Mouse (Mus musculus) heart, embryonic 12.5 days (tissue): ENCODE measurements around the gene Sptlc2. TPM values are rescaled to one million over a fixed set of nuclear protein-coding genes. Genes with fewer than 3 reads are reported as not detected.
A peak's percentile ranks its signal among the peaks of the same experiment; 100 is the strongest.

Source experiments
- ATAC-seq: fragments of 200-750 bp; cut with Nextera tagmentation; 2 replicates; pipeline ENCODE4 v1.8.0; 2017; ENCODE audit warnings: moderate TSS enrichment, moderate library complexity; ENCODE audit not compliant: insufficient number of reproducible peaks, low FRiP score
- H3K27ac ChIP-seq: fragments of 300-500 bp; sonication (generic); 2 replicates; pipeline ENCODE4 v1.5.1; 2016; ENCODE audit warnings: mild to moderate bottlenecking, moderate library complexity; ENCODE audit not compliant: poor library complexity, severe bottlenecking
- H3K27me3 ChIP-seq: fragments of 300-500 bp; sonication (generic); replicated peaks from 2 replicates; pipeline ENCODE4 v1.6.1; 2016; ENCODE audit warnings: mild to moderate bottlenecking, moderate library complexity
- H3K36me3 ChIP-seq: fragments of 300-500 bp; sonication (generic); 2 replicates; pipeline ENCODE4 v1.6.1; 2016; ENCODE audit warnings: mild to moderate bottlenecking, moderate library complexity
- H3K4me1 ChIP-seq: fragments of 300-500 bp; sonication (generic); replicated peaks from 2 replicates; pipeline ENCODE4 v1.6.1; 2016; ENCODE audit warnings: mild to moderate bottlenecking
- H3K4me2 ChIP-seq: fragments of 300-500 bp; sonication (generic); 2 replicates; pipeline ENCODE4 v1.6.1; 2016; ENCODE audit warnings: mild to moderate bottlenecking, moderate library complexity
- H3K4me3 ChIP-seq: fragments of 300-500 bp; sonication (generic); 2 replicates; pipeline ENCODE4 v1.5.1; 2016; ENCODE audit warnings: mild to moderate bottlenecking
- H3K9ac ChIP-seq: fragments of 300-500 bp; sonication (generic); 2 replicates; pipeline ENCODE4 v1.6.1; 2016; ENCODE audit warnings: mild to moderate bottlenecking, moderate library complexity
- H3K9me3 ChIP-seq: fragments of 300-500 bp; sonication (generic); replicated peaks from 2 replicates; pipeline ENCODE4 v1.6.1; 2016; ENCODE audit warnings: mild to moderate bottlenecking, moderate library complexity
- WGBS: fragments of 180-500 bp; shearing (Covaris S2); methylation state at CpG from one replicate; pipeline ENCODE4 v1.1.7; 2016; 5-methylcytosine and 5-hydroxymethylcytosine counted together
- polyA plus RNA-seq: library from polyadenylated mRNA; unstranded; fragments of >200 nt; fragmentation: Nextera tagmentation; extraction: Ambion mirVana; gene quantifications from 2 replicates; pipeline ENCODE4 v1.2.1, GENCODE M21; 2016

Sptlc2 gene
- 73.3 and 76.4 TPM in 2 replicates for polyA plus RNA-seq

DNA sequence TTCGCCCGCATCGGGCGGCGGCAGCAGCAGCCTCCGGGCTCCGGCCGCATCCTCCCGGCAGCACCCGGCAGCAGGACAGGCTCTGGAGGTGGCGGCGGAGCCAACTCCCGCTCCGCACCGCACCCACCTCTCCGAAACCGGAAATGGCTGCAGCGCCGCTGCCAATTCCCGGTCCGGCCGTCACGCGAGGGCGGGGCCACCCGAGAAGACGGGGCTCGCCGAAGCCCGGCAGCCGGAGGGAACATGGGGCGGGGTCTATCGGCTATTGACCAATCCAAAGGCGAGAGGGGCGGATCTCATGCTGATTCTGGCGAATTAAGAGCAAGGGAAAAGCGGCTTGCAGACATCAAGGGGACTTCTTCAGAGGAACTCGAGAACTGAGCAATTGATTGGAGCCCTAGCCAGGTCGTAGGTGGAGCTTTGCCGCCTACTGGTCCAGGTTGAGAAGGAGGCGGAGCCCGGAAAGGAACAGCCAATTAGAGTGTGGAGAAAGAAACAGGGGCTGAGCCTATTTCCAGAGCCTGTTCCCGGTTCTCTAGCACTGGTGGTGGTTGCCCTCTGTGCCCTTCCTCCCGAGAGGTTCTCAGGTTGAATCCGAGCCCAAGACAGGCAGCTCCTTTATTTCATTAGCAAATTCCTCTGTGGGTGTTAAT, at the start of gene Sptlc2:
Gene Sptlc2, minus strand, starts transcription at position 234 of the 653 bp plus-strand sequence.
- Histone ChIP-seq H3K4me3 (peak within 1 kb of the TSS; percentile 99), H3K4me2 (peak within 1 kb of the TSS; percentile 98), H3K9me3 (no peaks in the 10 kb centered on the region), H3K4me1 (peaks cover 14% of the 10 kb centered on the region), H3K27ac (peak within 1 kb of the TSS; percentile 80), H3K9ac (peak within 1 kb of the TSS; percentile 96), H3K27me3 (no peaks in the 10 kb centered on the region), H3K36me3 (no peaks in the 10 kb centered on the region)
- WGBS, result under 1% methylated on average over 45 of the region's 45 CpGs
- peak; percentile 98 for ATAC-seq

DNA sequence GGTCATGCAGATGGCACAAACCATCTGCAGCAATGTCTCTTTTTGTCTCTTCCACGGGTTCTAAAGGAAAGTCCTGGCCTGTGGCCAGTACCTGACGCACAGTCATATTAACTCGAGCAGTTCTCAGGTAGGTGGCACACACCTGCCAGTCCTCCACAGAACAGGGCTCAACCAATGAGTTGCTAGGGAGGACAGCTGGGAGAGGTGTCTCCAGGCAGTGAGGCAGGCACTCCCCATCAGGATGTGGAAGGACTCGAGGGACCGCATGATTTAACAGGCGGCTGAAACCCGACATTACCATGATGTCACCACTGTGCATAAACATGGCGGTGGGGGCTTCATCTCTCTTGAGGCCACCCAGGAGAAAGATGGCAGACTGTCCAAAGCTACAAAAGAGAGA, 40.7 kb upstream of the Sptlc2 start:
- H3K4me2 ChIP-seq, result no peak overlapping the region
- H3K9ac ChIP-seq, result no peak overlapping the region
- ATAC-seq, result no peak
- no peaks in the 10 kb centered on the region for H3K27me3 ChIP-seq
- peaks cover 90% of the 10 kb centered on the region for H3K36me3 ChIP-seq
- no peak overlapping the region for H3K4me3 ChIP-seq
- no peaks in the 10 kb centered on the region for H3K4me1 ChIP-seq
- 81% methylated on average over 8 of the region's 8 CpGs for WGBS
- H3K9me3 ChIP-seq, result no peaks in the 10 kb centered on the region
- no peak overlapping the region for H3K27ac ChIP-seq

DNA sequence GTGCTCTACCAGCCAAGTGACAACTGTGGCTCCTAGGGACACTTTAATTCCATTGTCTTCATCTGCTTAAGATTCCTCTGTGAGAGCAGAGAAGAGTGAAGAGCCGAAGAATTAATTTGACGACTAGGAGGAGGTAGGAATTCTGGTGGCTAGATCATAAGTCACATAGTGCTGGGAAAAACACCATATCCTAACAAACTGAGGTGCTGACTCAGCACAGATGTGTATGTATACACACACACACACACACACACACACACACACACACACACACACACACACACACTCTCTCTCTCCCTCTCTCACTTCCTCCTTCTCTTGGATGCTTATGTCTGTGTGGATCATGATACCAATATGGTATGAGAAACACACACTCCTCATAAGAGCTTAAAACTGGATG, 40.1 kb upstream of the Sptlc2 start:
- no peak for ATAC-seq
- Histone ChIP-seq H3K27ac (no peak overlapping the region), H3K9me3 (no peaks in the 10 kb centered on the region), H3K4me3 (no peak overlapping the region), H3K4me1 (no peaks in the 10 kb centered on the region), H3K27me3 (no peaks in the 10 kb centered on the region), H3K4me2 (no peak overlapping the region), H3K36me3 (peaks cover 90% of the 10 kb centered on the region), H3K9ac (no peak overlapping the region)
- WGBS, result 95% methylated on average over 2 of the region's 2 CpGs

DNA sequence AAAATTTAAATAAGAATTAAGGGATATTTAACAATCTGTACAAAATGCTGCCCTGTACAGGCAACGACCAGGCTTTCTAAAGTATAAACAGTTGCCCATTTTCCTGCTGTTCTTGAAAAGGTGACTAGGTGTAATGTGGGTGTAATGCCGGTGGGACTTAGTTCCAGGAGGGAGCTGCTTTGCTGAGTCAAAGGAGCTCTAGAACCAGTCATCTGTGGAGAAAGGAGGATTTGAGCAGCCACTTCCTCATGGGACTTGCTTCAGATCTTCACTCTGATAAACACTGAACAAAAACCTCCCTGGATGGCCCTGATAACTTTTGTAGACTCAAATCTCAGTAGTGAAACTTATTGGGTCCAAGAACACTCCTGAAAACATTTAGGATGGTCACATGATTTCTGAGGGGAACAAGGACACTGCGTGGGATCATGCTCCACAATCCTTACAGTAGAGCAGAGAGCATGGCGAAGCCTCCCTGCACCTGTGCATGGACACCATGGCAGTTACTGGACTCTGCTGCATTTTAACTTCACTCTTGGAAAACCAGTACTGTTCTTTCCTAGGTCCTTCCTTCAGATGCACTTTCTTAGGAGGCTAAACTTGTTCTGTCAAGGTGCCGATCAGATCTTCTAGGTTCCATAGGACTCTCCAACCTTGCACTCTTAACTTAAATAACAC, 38.3 kb upstream of the Sptlc2 start:
- Histone ChIP-seq H3K36me3 (peaks cover 81% of the 10 kb centered on the region), H3K27me3 (no peaks in the 10 kb centered on the region), H3K4me3 (no peak overlapping the region), H3K27ac (no peak overlapping the region), H3K9me3 (no peaks in the 10 kb centered on the region), H3K9ac (no peak overlapping the region), H3K4me2 (no peak overlapping the region), H3K4me1 (no peaks in the 10 kb centered on the region)
- WGBS, result 88% methylated on average over 5 of the region's 5 CpGs
- no peak for ATAC-seq

DNA sequence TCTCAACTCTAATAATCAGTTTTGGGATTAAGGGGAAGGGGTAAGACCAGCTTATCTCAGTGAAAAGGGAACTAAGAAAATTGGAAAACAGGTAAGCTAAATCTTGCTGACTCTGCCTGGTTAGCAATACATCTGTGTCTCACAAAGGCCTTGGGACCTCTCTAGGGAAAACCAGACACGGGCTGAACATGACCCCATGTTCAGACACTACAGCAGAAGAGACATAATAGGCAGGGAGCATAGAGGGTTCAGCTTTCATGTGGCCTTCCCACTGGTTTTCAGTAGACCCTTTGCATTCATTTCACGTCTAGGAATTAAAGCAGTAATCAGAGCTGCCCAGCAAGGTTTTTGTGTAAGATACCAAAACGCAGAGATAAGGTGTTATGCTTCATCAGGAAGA, 36.4 kb upstream of the Sptlc2 start:
- H3K27me3 ChIP-seq, result no peaks in the 10 kb centered on the region
- H3K36me3 ChIP-seq, result peaks cover 61% of the 10 kb centered on the region

DNA sequence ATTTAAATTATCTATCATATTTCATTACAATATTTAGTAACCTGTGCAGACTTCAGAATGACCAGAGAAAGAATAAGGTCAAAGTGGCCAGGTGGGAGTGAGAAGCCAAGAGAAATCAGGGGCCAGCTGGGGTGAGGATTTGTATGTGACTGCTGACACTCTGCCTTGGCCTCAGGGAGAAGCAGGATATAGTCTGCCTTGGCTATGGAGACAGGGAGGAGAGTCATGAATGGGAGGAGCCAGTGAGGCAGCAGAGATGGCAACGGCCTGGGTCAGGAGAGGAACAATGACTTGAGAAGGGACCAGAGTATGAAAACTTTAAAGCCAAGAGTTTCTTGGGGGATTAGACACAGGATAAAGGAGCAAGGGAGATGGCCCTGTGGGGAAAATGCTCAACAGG, 35.5 kb upstream of the Sptlc2 start:
- no peaks in the 10 kb centered on the region for H3K27me3 ChIP-seq
- 30% methylated on average over 1 of the region's 1 CpGs for WGBS
- no peak overlapping the region for H3K27ac ChIP-seq
- H3K36me3 ChIP-seq, result peaks cover 53% of the 10 kb centered on the region
- no peak overlapping the region for H3K4me3 ChIP-seq
- H3K9ac ChIP-seq, result no peak overlapping the region
- ATAC-seq, result no peak
- no peak overlapping the region for H3K4me2 ChIP-seq
- no peaks in the 10 kb centered on the region for H3K4me1 ChIP-seq
- H3K9me3 ChIP-seq, result no peaks in the 10 kb centered on the region

More for the DNA sequence above, 36.4 kb upstream of the Sptlc2 start:
- WGBS, result 42% methylated on average over 3 of the region's 3 CpGs
- no peak for ATAC-seq
- Histone ChIP-seq H3K4me1 (no peaks in the 10 kb centered on the region), H3K4me2 (no peak overlapping the region), H3K4me3 (no peak overlapping the region), H3K9ac (no peak overlapping the region), H3K27ac (no peak overlapping the region), H3K9me3 (no peaks in the 10 kb centered on the region)

DNA sequence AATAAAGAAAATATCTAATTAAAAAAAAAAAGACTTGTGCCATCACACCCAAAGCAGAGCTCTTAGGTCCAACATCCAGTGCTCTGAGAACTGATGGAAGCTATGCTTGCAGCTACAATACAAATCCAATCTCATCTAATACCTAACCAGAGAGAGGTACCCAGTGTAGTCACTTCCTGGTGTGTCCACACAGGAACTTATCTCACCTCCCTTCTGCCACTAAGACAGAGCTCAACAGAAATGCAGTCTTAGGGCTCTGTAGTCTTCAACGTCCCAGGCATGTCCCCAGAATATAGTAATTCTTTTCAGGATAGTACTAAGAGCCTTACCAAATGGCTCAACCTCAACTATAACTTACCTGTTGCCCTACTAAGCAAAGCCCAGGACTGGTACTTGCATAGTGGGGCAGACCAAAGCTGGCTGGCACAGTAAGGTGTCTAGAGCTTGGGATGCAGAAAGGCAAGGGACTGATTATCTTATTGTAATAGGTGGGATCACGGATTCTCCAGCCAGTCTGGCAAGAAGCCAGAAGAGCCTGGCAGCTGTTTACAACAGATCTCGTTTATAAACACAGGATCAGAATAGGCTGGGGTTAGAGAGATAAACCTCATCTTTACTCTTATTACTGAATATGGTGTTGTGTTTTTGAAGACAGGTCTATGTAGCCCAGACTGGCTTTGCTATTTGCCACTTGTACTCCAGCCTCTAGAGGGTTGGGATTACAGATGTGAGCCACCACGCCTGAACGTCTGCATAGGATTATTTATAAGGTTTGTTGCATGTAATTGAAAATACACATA, 33.8 kb upstream of the Sptlc2 start:
- Histone ChIP-seq H3K27ac (no peak overlapping the region), H3K36me3 (peaks cover 37% of the 10 kb centered on the region), H3K4me2 (no peak overlapping the region), H3K27me3 (no peaks in the 10 kb centered on the region), H3K4me1 (no peaks in the 10 kb centered on the region), H3K4me3 (no peak overlapping the region), H3K9me3 (peaks cover 5% of the 10 kb centered on the region; the same call in 1 of the 2 replicates), H3K9ac (no peak overlapping the region)
- no peak for ATAC-seq
- 73% methylated on average over 5 of the region's 5 CpGs for WGBS

DNA sequence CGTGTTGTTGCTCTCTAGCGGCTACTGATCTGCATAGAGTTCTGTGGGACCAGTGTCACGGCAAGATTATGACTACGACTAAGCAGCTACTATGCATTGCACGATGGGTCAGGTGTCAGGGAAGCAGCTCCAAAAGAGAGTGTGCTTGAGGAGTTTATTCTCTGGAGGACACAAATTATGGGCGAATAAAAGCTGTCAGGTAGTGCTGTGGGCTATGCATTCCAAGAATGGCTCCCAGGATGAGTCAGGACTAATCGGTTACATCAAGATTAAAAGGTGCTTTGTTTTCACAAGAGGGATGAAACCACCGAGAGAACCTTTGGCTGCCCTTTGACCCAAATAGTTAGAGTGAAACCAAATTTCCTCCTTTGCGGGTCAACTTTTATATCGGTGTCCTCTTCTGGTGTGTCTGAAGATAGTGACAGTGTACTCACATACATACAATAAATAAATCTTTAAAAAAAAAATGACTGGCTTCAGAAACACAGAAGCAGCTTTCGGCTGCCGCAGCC, 31.9 kb upstream of the Sptlc2 start:
- H3K27ac ChIP-seq, result no peak overlapping the region
- no peak overlapping the region for H3K9ac ChIP-seq
- H3K4me3 ChIP-seq, result no peak overlapping the region
- H3K27me3 ChIP-seq, result no peaks in the 10 kb centered on the region
- no peaks in the 10 kb centered on the region for H3K4me1 ChIP-seq
- peaks cover 20% of the 10 kb centered on the region for H3K36me3 ChIP-seq
- no peak overlapping the region for H3K4me2 ChIP-seq
- no peak for ATAC-seq
- peaks cover 5% of the 10 kb centered on the region; the same call in 1 of the 2 replicates for H3K9me3 ChIP-seq
- WGBS, result 71% methylated on average over 12 of the region's 12 CpGs

DNA sequence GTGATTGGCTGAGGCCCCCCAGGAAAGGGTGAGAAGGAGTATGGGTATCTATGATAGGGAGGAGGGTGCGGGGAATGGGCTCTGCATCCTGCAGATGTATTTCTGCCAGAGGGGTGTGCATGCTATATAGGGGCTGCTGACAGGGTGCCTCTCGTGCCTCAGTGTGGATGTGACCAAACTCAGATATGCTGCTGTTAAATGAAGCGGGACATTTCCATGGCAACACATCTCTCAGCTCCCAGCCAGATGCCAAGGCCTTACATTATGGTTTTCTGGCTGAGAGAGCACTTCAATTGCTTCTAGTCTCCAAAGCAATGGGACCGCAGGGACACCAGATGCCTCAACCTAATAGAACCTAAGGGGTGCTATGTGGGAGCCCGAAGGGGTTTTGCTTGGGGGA, 30.8 kb upstream of the Sptlc2 start:
- peaks cover 14% of the 10 kb centered on the region for H3K36me3 ChIP-seq
- H3K27me3 ChIP-seq, result no peaks in the 10 kb centered on the region
- H3K9ac ChIP-seq, result no peak overlapping the region
- no peaks in the 10 kb centered on the region for H3K4me1 ChIP-seq
- H3K4me3 ChIP-seq, result no peak overlapping the region
- H3K27ac ChIP-seq, result no peak overlapping the region
- no peak for ATAC-seq
- no peak overlapping the region for H3K4me2 ChIP-seq
- WGBS, result 71% methylated on average over 5 of the region's 5 CpGs
- H3K9me3 ChIP-seq, result peaks cover 5% of the 10 kb centered on the region; the same call in 1 of the 2 replicates

DNA sequence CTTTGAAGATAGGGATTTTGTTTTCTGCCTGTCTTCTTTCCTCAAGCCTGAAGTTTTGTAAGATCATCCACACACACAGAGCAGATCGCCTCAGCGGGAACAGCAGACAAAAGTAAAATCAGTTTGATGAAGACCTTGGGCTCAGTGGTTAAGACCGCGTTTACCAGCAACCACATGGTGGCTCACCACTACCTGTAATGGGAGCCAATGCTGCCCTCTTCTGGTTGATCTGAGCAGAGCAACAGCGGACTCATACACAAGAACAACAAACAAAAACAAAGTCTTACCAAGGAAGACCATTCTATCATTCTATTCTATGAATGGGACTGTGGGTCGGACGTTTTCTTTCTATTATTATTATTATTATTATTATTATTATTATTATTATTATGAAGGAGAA, 28.5 kb upstream of the Sptlc2 start:
- Histone ChIP-seq H3K9me3 (peaks cover 5% of the 10 kb centered on the region; the same call in 1 of the 2 replicates), H3K27me3 (no peaks in the 10 kb centered on the region), H3K4me1 (peaks cover 2% of the 10 kb centered on the region; the same call in 1 of the 2 replicates), H3K4me3 (no peak overlapping the region), H3K36me3 (no peaks in the 10 kb centered on the region), H3K9ac (no peak overlapping the region), H3K27ac (no peak overlapping the region), H3K4me2 (no peak overlapping the region)
- 26% methylated on average over 7 of the region's 7 CpGs for WGBS
- no peak for ATAC-seq

DNA sequence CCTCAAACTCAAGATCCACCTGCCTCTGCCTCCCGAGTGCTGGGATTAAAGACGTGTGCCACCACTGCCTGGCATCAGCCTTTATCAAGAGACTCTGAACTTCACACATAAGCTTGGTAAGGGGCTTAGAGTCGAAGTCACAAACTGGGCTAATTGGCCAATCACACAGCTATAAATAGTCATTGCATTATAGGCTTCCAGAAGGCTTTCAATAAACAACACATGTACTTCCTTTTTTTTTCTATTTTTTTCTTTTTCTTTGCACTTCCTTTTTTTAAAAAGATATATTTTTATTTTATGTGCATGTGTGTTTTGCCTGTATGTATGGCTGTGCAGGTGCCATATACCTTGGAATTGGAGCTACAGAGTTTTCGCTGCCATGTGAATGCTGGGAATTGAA, 27.2 kb upstream of the Sptlc2 start:
- Histone ChIP-seq H3K27me3 (no peaks in the 10 kb centered on the region), H3K9ac (no peak overlapping the region), H3K36me3 (no peaks in the 10 kb centered on the region), H3K9me3 (peaks cover 5% of the 10 kb centered on the region; the same call in 1 of the 2 replicates), H3K4me2 (no peak overlapping the region), H3K27ac (no peak overlapping the region), H3K4me1 (peaks cover 15% of the 10 kb centered on the region), H3K4me3 (no peak overlapping the region)
- 73% methylated on average over 4 of the region's 4 CpGs for WGBS
- no peak for ATAC-seq
